Mouse (Mus musculus) ES-CJ7 (cell line): ENCODE results near the gene Ccdc110.

Source experiments
- DNase-seq: peaks from one replicate; pipeline ENCODE4 v3.0.0; 2011; ENCODE audit warnings: low read depth, low spot score

The Ccdc110 gene

DNA sequence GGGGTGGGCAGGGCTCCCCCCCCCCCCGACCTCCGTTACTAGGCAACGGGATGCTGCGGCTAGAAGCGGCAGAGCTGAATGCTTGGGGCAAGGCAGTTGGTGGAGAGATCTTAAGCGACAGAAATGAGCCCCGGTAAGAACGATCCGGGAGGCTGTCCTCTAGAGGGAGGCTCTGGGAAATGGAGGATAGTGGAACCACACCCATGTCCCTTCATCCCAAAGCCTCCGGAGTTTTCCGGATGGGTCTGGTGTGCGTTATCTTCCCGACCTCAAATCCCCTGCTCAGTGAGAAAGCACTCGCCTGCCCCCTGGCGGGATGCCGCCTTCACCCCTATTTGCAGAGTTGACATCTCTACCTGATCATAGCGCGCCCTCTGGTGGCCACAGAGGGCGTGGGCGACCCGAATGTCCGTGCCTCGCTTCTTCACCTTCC is at the start of gene Ccdc110:
TSS of gene Ccdc110 (plus strand) at position 38 of the 433 bp plus-strand sequence.
- DNase-seq = peak; percentile 97

DNA sequence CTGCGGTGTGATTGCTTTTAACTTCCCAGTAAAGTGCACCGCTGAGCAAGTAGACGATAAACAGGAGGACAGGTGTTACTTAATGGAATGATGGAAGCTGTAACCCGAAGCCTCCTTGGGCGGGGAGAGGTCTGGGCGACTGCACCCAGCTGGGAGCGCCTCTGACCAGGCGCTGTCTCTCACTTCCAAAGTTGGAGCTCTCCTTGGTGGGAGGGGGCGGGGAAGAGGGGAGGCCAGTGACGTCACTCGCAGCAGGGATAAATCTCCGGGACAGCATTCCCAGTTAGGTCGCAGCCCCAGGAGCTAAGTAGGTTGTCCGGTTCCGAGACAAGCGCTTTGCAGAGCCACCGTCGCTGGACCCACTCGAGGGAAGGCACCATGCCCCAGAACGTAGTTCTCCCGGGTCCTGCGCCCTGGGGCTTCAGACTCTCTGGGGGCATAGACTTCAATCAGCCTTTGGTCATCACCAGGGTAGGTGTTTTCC is 49.2 kb upstream of the Ccdc110 start, which contains the start of gene Pdlim3:
TSS of gene Pdlim3 (plus strand) at position 260 of the 484 bp plus-strand sequence.
- peak; percentile 74 for DNase-seq

DNA sequence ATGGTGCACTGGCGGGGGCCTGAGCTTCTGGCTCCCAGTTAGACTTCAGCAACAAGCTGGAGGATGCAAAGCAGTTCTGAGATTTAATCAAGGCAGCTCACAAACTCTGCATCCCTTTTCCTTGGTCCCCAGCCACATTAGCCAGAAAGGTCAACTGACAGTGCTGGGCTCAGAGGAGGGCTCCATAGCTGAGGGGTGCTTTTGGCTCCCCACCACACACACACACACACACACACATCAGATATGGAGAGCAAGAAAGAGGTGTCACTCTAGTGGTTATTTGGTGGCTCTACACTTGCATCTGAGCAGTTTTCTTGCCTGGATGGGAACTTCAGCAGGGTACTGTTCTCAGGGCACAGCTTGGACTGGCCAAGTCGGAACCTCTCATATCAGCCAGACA is 48.6 kb upstream of the Ccdc110 start:
- peak; percentile 50 for DNase-seq

DNA sequence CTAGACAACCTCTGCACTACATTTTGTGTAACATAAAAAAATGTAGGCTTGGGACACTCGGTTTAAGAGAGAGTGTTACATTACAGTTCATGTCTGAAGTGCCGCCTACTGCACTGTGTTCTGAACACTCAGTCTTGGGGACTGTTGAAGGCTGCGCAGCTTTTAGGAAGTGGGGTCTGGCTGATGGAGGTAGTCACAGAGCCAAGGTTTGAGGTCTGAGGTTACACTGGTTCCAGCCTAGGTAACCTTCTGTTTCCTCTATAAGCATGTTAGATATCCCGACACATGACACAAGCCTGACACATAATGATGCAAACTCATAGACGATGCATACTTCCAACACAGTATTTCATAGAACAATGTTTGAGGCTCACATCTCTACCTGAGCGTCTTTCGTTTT is 44.7 kb upstream of the Ccdc110 start:
- DNase-seq = no peak

DNA sequence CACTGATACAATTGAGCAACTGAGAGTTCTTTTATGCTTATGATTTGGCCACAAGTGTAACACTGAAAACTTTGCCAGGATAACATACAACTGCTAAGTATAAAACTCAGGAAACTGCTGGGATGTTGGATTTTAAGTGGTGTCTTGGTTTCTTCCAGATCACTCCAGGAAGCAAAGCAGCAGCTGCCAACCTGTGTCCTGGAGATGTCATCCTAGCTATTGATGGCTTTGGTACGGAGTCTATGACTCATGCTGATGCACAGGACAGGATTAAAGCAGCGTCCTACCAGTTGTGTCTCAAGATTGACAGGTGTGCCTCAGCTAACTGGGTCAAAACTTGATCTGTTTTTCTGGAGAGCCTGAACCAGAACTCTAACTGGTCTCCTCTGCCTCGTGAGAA is 37.8 kb upstream of the Ccdc110 start:
- no peak for DNase-seq

DNA sequence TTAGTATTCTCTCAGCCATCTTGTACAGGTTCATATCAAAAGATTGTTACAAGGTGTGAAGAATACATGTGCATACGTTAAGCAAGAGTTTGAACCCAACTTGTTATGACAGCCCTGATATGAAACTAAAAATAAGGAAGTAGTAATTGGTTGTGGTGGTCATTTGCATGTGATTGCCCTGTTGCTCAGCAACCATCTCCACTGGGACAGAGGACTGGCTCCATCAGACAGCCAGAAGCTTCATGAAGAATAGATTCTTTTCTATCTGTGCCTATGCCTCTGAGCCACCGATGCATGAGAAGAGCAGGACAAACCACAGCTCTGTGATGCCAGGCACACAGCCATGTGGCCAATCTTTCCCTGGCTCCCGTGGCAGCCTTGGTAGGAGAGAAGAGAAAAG is 34.6 kb upstream of the Ccdc110 start:
- no peak for DNase-seq

DNA sequence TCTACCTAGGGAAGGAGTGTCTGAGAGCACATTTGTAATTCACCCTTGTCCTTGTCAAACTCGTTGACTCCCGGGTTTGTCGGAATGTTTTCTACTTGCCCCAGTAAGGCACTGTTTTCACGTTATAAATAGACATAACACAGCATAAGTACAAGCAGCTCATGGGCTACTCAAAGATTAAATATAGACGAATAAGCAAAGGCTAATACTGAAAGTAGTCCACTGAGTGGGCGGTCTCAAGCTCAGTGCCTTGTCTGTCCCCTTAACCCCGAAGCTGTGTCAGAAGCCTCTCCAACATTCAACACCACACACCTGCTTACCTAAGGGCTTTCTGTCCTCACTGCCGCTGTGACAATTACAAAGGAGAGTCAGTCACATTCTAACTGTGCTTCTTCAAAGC is 32.8 kb upstream of the Ccdc110 start:
- DNase-seq = no peak

DNA sequence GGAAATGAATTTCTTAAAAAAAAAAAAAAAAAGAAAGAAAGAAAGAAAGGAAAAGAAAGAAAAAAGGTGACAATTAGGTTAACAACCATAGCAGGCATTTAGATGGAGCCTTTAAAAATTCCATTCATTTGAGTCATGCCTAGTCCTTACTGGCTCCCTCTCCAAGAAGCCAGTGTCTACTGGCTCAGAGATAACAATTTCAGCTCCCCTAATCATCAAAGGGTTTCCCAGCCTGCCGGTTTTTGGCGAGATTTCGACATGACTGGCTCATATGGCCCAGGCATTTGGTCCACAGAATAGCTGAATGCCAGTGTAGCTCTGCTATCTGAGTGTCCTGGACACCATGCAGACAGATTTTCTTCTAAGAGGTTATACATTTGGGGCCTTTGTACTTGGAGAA is 30.8 kb upstream of the Ccdc110 start:
- DNase-seq = no peak

DNA sequence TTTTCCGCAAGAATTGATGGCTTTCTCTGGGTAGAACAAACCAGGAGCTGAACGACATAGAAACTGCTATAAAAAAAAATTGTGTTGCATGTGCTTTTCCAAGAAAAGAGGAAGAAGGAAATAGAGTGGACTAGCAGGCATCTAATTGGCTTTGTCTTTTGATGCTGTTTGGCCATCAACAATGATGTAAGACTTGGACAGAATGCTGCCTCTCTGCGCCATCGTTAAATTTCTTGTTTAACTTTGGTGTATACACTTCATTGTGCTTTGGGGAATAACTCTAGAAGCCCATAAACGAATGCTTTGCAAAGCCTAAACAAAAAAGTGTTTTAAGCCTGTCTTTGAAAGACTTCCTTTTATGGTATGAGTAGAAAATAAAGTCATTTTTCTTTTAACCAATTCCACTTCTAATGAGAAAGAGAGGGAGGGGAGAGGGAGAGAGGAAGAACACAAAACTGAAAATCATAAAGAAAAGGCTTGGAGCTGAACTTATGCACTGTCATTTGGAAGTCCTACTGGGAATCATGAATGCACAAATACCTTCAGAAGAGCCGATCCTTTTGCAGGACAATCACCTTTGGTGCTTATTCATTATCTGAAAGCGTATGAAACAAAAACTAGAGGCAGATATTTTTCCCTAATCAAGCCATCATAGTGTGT is 28.7 kb upstream of the Ccdc110 start:
- no peak for DNase-seq

DNA sequence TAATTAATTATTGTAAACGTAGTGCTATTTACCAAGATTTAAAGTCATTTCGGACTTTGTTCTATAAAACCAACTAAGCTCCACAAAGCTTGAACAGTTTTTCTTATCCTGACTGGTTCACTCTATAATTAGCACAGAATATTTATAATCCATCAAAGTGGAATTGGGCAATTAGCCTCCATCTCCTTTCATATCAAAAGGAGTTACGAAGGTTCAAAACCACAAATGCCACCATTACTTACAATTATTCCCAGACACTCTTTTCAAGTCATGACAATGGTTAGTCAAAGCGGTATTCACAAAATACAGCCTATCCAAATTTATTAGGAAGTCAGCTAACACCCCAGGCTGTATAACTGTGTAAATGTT is 28.2 kb upstream of the Ccdc110 start:
- no peak for DNase-seq

DNA sequence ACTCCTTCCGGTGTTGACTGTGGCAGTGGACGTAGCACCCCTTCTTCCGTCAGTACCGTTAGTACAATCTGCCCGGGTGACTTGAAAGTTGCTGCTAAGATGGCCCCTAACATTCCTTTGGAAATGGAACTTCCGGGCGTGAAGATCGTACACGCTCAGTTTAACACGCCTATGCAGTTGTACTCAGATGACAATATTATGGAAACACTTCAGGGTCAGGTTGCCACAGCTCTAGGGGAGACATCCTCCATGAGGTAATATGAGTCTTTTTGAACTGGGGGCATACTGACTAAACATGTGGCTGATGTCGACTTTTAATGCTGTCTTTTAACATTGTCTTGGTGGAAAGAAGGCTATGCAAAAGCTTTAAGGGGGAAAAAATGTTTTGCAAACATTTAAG is 20.7 kb upstream of the Ccdc110 start:
- no peak for DNase-seq

DNA sequence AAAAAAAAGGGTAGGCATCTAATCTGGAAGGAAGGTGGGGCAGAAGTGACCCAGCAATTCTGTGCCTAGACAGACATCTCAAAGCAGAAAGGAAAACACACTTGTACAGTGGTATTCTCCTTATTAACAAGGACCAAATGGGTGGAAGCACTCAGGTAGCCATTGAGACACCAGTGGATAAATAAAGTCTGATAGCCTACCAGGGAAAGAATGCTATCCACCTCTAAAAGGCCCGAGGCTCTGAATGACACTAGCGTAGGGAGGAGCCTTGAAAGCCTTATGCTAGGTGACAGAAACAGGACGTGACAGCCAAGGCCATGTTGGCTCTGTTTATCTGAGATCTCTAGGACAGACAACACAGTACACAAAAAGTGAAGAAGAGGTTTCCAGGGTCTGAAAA is 17.9 kb upstream of the Ccdc110 start:
- peak; percentile 17 for DNase-seq

DNA sequence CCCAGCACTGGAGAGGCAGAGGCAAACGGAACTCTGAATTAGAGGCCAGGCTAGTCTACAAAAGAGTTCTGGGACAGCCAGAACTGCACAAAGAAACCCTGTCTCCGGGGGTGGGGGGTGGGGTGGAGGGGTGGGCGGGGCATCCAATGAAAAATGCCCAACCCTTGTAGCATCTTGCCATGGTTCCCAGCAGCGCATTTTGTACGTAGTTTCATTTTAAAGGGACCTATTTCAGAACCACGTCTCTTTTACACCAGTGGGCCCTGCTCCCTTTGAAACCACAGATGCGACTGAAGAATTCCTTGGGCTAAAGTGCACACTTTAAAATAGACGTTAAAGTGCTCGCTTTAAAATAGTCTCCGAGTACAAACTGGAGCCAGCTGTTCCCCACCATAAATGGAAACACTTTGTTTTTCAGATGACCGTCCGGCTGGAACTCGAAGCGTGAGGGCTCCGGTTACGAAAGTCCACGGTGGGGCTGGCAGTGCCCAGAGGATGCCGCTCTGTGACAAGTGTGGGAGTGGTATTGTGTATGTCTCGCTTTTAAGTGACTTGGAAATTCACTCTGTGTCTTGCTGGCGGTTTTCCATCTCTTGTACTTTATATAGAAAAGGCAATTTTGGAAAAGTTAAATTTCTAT is 17.3 kb upstream of the Ccdc110 start:
- DNase-seq = no peak

DNA sequence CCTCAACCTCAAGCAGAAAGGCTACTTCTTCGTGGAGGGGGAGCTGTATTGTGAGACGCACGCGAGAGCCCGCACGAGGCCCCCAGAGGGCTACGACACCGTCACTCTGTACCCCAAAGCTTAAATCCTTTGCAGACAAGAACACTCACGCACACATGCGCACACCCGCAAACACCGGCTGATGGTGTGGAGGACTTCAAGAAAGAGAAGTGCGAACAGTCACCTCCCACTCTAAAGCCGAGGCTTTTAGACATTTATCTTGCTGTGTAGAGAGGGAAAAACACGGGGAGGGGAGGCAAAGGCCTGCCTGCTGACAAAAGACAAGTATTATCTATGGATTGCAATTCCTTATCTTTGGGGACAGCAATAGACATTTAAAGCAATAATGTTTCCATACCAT is 15.5 kb upstream of the Ccdc110 start:
- no peak for DNase-seq

DNA sequence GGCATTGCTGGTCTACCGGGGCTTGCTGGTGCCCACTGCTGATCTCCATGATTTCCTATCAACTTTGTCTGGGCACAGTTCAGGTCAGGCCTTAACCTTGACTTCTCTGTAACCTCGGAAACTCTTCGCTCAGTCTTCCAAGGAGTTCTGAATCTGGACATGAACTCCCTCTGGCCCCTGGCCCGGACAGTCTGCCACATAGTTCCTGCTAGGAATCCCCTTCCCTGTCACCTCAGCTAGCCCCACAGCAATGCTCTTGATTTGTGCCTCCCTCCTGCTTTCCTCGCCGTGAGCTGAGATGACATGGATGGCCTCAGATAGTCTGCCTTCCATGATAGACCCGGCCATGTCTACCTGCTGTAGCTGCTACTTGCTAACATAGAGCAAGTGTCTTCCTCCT is 14.0 kb upstream of the Ccdc110 start:
- no peak for DNase-seq

DNA sequence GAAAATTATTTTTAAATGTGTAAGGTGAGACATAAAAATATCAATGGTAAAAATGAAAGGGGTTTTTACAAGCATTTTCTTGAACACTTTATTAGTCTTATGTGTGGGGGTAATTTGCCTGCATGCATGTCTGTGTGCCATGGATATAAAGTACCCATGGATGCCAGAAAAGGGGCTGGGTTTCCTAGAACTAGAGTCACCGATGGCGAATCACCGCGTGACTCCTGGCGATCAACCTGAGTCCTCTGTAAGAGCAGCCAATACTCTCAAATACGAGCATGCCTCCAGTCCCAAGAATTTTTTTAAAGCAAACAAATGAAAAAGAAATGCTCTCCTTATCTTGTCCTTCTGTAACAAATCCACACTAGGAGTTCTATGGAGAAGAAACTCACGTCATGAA is 12.3 kb upstream of the Ccdc110 start:
- DNase-seq = no peak

DNA sequence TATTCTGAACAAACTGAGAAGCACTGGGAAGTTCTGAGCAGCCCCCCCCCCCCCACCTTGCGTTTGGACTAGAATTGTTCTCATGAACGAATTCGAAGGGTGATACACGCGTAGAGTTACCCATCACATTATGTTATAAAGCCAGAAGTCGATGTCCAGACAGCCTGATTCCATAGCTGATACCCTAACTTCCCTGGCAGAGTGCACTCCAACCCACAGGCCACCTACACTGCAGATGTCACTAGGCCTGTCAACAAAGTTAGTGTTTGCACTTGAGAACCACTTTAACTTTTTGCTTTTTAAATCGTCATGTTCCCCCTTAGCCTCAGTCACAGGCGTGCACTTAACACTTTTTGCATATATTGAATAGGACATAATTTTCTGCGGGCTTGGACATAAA is 2.6 kb downstream of the Ccdc110 start:
- DNase-seq = no peak

DNA sequence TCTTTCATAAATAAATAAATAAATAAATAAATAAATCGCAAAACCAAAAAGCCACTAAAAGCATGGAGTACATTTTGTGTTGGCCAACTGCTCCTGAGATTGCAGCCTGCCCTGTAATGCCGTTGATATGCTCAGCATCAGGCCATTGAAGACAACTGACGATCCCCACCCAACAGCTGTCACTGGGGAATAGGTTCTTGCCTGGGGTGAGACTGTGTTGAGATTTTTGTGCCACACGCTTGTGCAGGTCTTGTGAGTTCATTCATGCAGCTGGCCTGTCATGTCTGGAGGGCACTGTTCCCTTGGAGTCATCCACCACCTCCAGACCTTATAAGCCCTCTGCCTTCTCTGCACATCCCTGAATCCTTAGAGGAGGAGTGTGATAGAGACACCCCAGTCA is 11.9 kb downstream of the Ccdc110 start:
- DNase-seq = no peak

DNA sequence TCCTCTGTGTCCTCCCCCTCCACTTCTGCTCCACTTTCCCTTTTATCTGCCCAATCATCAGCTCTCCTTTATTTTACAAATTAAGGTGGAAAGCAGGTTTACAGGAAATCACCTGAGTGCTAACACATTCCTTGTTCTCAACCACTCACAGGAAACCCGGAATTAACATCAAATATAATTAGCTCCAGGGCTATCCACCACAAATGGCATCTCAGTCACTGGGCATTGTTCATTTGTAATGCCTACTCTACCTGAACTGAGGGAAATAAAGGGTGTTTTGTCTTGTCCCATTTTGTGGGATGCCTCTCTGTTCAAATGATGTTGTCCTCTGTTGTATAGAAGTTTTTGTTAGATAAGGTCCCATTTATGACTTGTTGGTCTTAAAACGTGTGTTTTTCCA is 16.2 kb downstream of the Ccdc110 start:
- peak; percentile 53 for DNase-seq

DNA sequence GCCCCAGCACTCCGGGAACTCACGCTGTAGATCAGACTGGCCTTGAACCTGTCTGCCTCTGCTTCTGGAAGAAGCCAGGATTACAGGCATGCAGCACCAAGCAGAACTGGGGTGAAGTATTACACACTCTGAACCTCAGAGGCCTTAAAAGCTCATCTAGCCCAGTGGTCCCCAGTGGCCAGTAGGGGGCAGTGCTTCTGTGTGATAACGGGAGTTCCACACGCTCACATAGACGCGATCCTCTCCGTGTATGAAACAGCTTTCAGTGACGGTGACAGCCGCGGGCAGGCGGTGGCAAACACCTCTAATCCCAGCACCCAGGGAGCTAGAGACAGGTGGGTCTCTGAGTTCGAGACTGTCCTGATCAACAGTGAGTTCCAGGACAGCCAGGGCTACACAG is 36.5 kb downstream of the Ccdc110 start:
- DNase-seq = peak; percentile 62

DNA sequence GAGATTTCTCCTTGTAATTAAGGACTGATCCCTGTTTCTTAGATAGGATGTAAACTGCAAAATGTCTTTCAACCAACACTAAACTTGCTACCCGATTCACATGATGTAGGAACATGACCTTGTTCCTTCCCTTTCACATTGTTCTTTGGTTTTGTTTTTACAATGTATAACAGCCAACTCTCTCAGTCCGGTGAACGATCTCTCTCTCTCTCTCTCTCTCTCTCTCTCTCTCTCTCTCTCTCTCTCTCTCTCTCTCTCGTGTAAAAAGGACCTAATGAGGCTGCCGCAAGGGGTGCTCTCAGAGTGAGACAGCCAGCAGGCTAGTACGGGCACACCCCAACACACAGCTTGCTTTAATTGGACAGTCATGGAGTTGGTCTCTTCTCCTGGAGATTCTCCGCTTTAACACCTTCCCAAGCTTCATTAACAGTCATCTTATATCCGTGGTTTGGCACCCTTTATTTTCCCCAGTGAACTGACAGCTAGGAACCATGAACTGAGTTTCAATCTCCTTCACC is 39.6 kb downstream of the Ccdc110 start:
- no peak for DNase-seq

DNA sequence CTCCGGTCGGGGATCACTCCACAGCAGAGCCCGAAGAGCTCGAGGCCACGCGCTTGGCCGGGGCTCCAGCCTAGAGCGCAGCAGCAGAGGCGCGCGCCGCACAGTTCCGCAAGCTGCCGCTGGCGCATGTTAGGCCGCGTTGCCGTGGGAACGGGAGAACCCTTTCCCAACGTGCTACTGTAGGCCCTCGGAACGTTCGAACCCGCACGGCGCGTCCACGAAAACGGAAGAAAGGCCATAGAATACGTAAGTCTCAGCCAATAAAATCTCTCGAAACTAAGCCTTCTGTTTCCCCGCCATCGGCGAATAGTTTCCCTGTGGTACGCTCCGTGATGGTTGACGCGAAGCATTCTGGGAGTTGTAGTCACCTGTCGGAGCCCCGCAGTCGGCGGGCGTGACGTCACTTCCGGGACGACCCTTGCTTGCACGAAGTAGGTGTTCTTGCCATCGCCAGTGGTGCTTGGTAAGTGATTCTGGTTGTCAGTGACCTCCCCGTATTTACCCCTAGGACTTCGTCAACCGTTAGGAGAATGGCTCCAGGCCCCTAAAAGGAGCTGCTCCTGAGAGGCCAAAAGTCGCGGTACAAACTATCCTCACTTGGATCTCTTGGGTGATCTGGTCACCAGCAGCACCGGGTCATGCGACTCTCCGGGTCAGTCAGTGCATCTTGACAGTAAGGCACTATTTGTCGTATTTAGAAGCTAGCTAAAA is 40.9 kb downstream of the Ccdc110 start, which contains the start of the genes 1700029J07Rik and Ufsp2:
TSS of gene 1700029J07Rik (minus strand) at position 127 of the 711 bp plus-strand sequence.
TSS of gene Ufsp2 (plus strand) at position 403 of the 711 bp plus-strand sequence.
- peak; percentile 98 for DNase-seq
